Mouse (Mus musculus): ENCODE results near the gene Wdr20.

DNA sequence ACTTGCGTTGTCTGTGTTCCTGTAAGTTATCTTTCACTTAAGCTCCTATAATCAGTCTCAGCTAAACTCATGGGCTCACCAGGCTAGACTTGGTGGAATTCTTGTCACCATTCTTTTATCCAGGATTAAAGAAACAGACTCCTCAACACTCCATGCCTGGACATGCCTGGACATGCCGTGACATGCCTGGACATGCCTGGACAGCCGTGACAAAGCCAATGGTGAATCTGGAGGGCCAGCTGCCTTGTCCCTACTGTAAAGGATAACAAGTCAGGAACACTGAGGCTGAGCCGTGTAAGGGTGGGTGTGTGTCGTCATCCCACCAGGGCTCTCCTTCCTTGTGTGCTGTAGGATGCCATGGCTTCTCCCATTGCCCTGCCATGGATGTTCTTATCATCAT lies 12.7 kb upstream of the Wdr20 start:
- TF ChIP-seq CTCF (conservative IDR thresholded peaks at IDR 0.05; ENCODE audit: low read length) (no peak), POU5F1 (IDR thresholded peaks at IDR 0.05; ENCODE audit: borderline replicate concordance, low read length) (no peak), NANOG (IDR thresholded peaks at IDR 0.05; ENCODE audit: borderline replicate concordance, low read length) (no peak)
